Mouse (Mus musculus) adrenal gland, postnatal 25 days (tissue): ENCODE results near the gene Sltm. TPM values are rescaled to one million over a fixed set of nuclear protein-coding genes. Genes with fewer than 3 reads are reported as not detected.
A peak's percentile ranks its signal among the peaks of the same experiment; 100 is the strongest.
"Not testable (repeated sequence)": the region's sequence is repeated elsewhere in the genome, so short reads cannot be mapped to it uniquely, and the experiment has no call there.

Source experiments
- DNase-seq: peaks from one replicate; pipeline ENCODE4 v3.0.0; 2021; ENCODE audit warnings: mixed read lengths
- long read RNA-seq: library from polyadenylated mRNA; stranded (forward); transcript quantifications from one replicate; pipeline ENCODE4 v2.0.0, GENCODE M21; 2021
- total RNA-seq: library from RNA; stranded (reverse); gene quantifications from 2 replicates; pipeline ENCODE4 v1.2.3, GENCODE M21; 2021

The Sltm gene
- 39.1 and 49.7 TPM in 2 replicates for total RNA-seq
- long read RNA-seq, partial matches to known transcripts = 25 of 48 reads
- long read RNA-seq, other reads (novel, unspliced or antisense) = 16 of 48 reads

- peak; percentile 100 for DNase-seq
Measured at GRCm38 (mm10) chr9:70542305-70543041, at the start of gene Sltm. Gene Sltm (plus strand): TSS chr9:70542754.

- no peak for DNase-seq
Measured at GRCm38 (mm10) chr9:70493038-70493437, 49.5 kb upstream of the Sltm start.

- DNase-seq = no peak
Measured at GRCm38 (mm10) chr9:70496990-70497389, 45.6 kb upstream of the Sltm start.

- no peak for DNase-seq
Measured at GRCm38 (mm10) chr9:70502284-70503014, 40.1 kb upstream of the Sltm start.

GRCm38 (mm10) chr9:70503015-70503603 lies 39.4 kb upstream of the Sltm start:
- peak; percentile 73 for DNase-seq

GRCm38 (mm10) chr9:70503626-70504041 lies 38.9 kb upstream of the Sltm start, which contains the start of gene Rnf111:
Gene Rnf111 (minus strand): TSS chr9:70503725.
- peak; percentile 98 for DNase-seq

GRCm38 (mm10) chr9:70506186-70506585 lies 36.4 kb upstream of the Sltm start:
- no peak for DNase-seq

GRCm38 (mm10) chr9:70506787-70507186 lies 35.8 kb upstream of the Sltm start:
- no peak for DNase-seq

GRCm38 (mm10) chr9:70509906-70510525 lies 32.5 kb upstream of the Sltm start:
- peak; percentile 22 for DNase-seq

- DNase-seq = no peak
Measured at GRCm38 (mm10) chr9:70510998-70511583, 31.5 kb upstream of the Sltm start.

- DNase-seq = no peak
Measured at GRCm38 (mm10) chr9:70511681-70512080, 30.9 kb upstream of the Sltm start.

- no peak for DNase-seq
Measured at GRCm38 (mm10) chr9:70520651-70521050, 21.9 kb upstream of the Sltm start.

GRCm38 (mm10) chr9:70523813-70524212 lies 18.7 kb upstream of the Sltm start:
- no peak for DNase-seq

GRCm38 (mm10) chr9:70524366-70524765 lies 18.2 kb upstream of the Sltm start:
- DNase-seq = no peak

GRCm38 (mm10) chr9:70533328-70533727 lies 9.2 kb upstream of the Sltm start:
- no peak for DNase-seq

GRCm38 (mm10) chr9:70541584-70541983 lies 970 bp upstream of the Sltm start:
- no peak for DNase-seq

GRCm38 (mm10) chr9:70543048-70543880 lies 710 bp downstream of the Sltm start:
- DNase-seq = peak; percentile 67

GRCm38 (mm10) chr9:70543985-70544384 lies 1.4 kb downstream of the Sltm start:
- no peak for DNase-seq

GRCm38 (mm10) chr9:70544831-70545230 lies 2.3 kb downstream of the Sltm start:
- DNase-seq = no peak

GRCm38 (mm10) chr9:70546576-70546975 lies 4.0 kb downstream of the Sltm start:
- DNase-seq = not testable (repeated sequence)

- no peak for DNase-seq
Measured at GRCm38 (mm10) chr9:70548304-70548703, 5.8 kb downstream of the Sltm start.
